Mouse (Mus musculus): Measurements from ENCODE around the gene Asb12. TPM values are rescaled to one million over a fixed set of nuclear protein-coding genes. Genes with fewer than 3 reads are reported as not detected.

Asb12 gene
- polyA plus RNA-seq, 1 experiment from 2014 or later: 0.15 TPM

- ATAC-seq (ENCODE audit: low FRiP score, low TSS enrichment) (no peak), DNase-seq (ENCODE audit: low spot score) (no peak)
- Histone ChIP-seq H3K4me3 (ENCODE audit: low read depth, low read length) (no peak overlapping the region), H3K9ac (ENCODE audit: low read length) (no peak overlapping the region), H3K27ac (replicated peaks) (no peak overlapping the region; the same call in 1 of the 2 replicates), H3K9me3 (ENCODE audit: control insufficient read depth, low read length) (no peaks in the 10 kb centered on the region), H3K27me3 (ENCODE audit: control insufficient read depth, insufficient read depth, low read length) (no peaks in the 10 kb centered on the region), H3K4me2 (replicated peaks; ENCODE audit: low read depth) (no peak overlapping the region), H3K4me1 (replicated peaks; ENCODE audit: control insufficient read depth, insufficient read depth) (no peaks in the 10 kb centered on the region), H3K36me3 (ENCODE audit: control insufficient read depth, insufficient read depth, low read length) (no peaks in the 10 kb centered on the region)
- 27% methylated on average over 1 of the region's 1 CpGs for WGBS
- TF ChIP-seq EP300 (optimal IDR thresholded peaks at IDR 0.05): no peak
- TF ChIP-seq CTCF (IDR thresholded peaks at IDR 0.05; ENCODE audit: low read depth): no peak
These were observed 115.5 kb downstream of the Asb12 start for GRCm38 (mm10) chrX:95442261-95442660.

GRCm38 (mm10) chrX:95441290-95441689 lies 116.5 kb downstream of the Asb12 start:
- no peak overlapping the region for H3K27ac ChIP-seq (replicated peaks)
- H3K9ac ChIP-seq (ENCODE audit: low read length): no peak overlapping the region
- H3K27me3 ChIP-seq (ENCODE audit: control insufficient read depth, insufficient read depth, low read length): no peaks in the 10 kb centered on the region
- TF ChIP-seq EP300 (optimal IDR thresholded peaks at IDR 0.05) (no peak), CTCF (IDR thresholded peaks at IDR 0.05; ENCODE audit: low read depth) (no peak)
- H3K4me1 ChIP-seq (replicated peaks; ENCODE audit: control insufficient read depth, insufficient read depth): no peaks in the 10 kb centered on the region
- ATAC-seq (ENCODE audit: low FRiP score, low TSS enrichment) (no peak), DNase-seq (ENCODE audit: low spot score) (no peak)
- no peaks in the 10 kb centered on the region for H3K36me3 ChIP-seq (ENCODE audit: control insufficient read depth, insufficient read depth, low read length)
- H3K4me3 ChIP-seq (ENCODE audit: low read depth, low read length): no peak overlapping the region
- H3K9me3 ChIP-seq (ENCODE audit: control insufficient read depth, low read length): no peaks in the 10 kb centered on the region
- H3K4me2 ChIP-seq (replicated peaks; ENCODE audit: low read depth): no peak overlapping the region

GRCm38 (mm10) chrX:95438491-95438890 lies 119.3 kb downstream of the Asb12 start:
- H3K4me3 ChIP-seq (ENCODE audit: low read depth, low read length): no peak overlapping the region
- no peaks in the 10 kb centered on the region for H3K4me1 ChIP-seq (replicated peaks; ENCODE audit: control insufficient read depth, insufficient read depth)
- DNase-seq (ENCODE audit: low spot score) (no peak), ATAC-seq (ENCODE audit: low FRiP score, low TSS enrichment) (no peak)
- TF ChIP-seq EP300 (optimal IDR thresholded peaks at IDR 0.05) (no peak), CTCF (IDR thresholded peaks at IDR 0.05; ENCODE audit: low read depth) (no peak)
- no peaks in the 10 kb centered on the region for H3K36me3 ChIP-seq (ENCODE audit: control insufficient read depth, insufficient read depth, low read length)
- WGBS: 58% methylated on average over 4 of the region's 4 CpGs
- H3K27me3 ChIP-seq (ENCODE audit: control insufficient read depth, insufficient read depth, low read length): no peaks in the 10 kb centered on the region
- H3K9ac ChIP-seq (ENCODE audit: low read length): no peak overlapping the region
- H3K27ac ChIP-seq (replicated peaks): no peak overlapping the region
- no peaks in the 10 kb centered on the region for H3K9me3 ChIP-seq (ENCODE audit: control insufficient read depth, low read length)
- H3K4me2 ChIP-seq (replicated peaks; ENCODE audit: low read depth): no peak overlapping the region

- Histone ChIP-seq H3K4me2 (replicated peaks; ENCODE audit: low read depth) (no peak overlapping the region), H3K27ac (replicated peaks) (no peak overlapping the region), H3K4me3 (ENCODE audit: low read depth, low read length) (no peak overlapping the region), H3K9me3 (ENCODE audit: control insufficient read depth, low read length) (no peaks in the 10 kb centered on the region), H3K27me3 (ENCODE audit: control insufficient read depth, insufficient read depth, low read length) (no peaks in the 10 kb centered on the region), H3K9ac (ENCODE audit: low read length) (no peak overlapping the region), H3K36me3 (ENCODE audit: control insufficient read depth, insufficient read depth, low read length) (no peaks in the 10 kb centered on the region), H3K4me1 (replicated peaks; ENCODE audit: control insufficient read depth, insufficient read depth) (no peaks in the 10 kb centered on the region)
- TF ChIP-seq CTCF (IDR thresholded peaks at IDR 0.05; ENCODE audit: low read depth) (no peak), EP300 (optimal IDR thresholded peaks at IDR 0.05) (no peak)
- ATAC-seq (ENCODE audit: low FRiP score, low TSS enrichment) (no peak), DNase-seq (ENCODE audit: low spot score) (no peak)
- WGBS: 93% methylated on average over 1 of the region's 1 CpGs
These were observed 120.6 kb downstream of the Asb12 start for GRCm38 (mm10) chrX:95437236-95437635.

Other genes starting within 250 kb of the Asb12 start
- gene Amer1, start 113.1 kb downstream of the Asb12 start, polyA plus RNA-seq (2015; fragmentation: Nextera tagmentation; extraction: Ambion mirVana): 6.8 and 6.9 TPM in 2 replicates
- gene Pfn5, start 117 bp upstream of the Asb12 start, polyA plus RNA-seq (2015; fragmentation: Nextera tagmentation; extraction: Ambion mirVana): not detected in 2 replicates
- gene Zc4h2, start 100.5 kb upstream of the Asb12 start, polyA plus RNA-seq (2015; fragmentation: Nextera tagmentation; extraction: Ambion mirVana): 4.9 and 5.1 TPM in 2 replicates
- gene Zc3h12b, start 153.7 kb upstream of the Asb12 start, polyA plus RNA-seq (2015; fragmentation: Nextera tagmentation; extraction: Ambion mirVana): 0.74 and 0.85 TPM in 2 replicates